Mouse (Mus musculus) forebrain, embryonic 15.5 days (tissue): ENCODE results near the gene A530032D15Rik. TPM values are rescaled to one million over a fixed set of nuclear protein-coding genes. Genes with fewer than 3 reads are reported as not detected.

Experiments used
- polyA plus RNA-seq: library from polyadenylated mRNA; unstranded; fragments of >200 nt; fragmentation: Nextera tagmentation; extraction: Ambion mirVana; gene quantifications from 2 replicates; pipeline ENCODE4 v1.2.1, GENCODE M21; 2015

A530032D15Rik gene
- polyA plus RNA-seq, 1 experiment from 2014 or later, result not detected

Other genes starting within 250 kb of the A530032D15Rik start
- 9.0 and 9.2 TPM in 2 replicates for gene Slc16a14, start 174.7 kb downstream of the A530032D15Rik start, polyA plus RNA-seq
- gene Gm10553, start 9.7 kb downstream of the A530032D15Rik start, polyA plus RNA-seq, result not detected in 2 replicates
- 0.37 TPM in 1 of 2 replicates, not detected in the other for gene C130026I21Rik, start 160.7 kb upstream of the A530032D15Rik start, polyA plus RNA-seq